Mouse (Mus musculus) adrenal gland, postnatal 10 days (tissue): Measurements from ENCODE around the gene Amn. TPM values are rescaled to one million over a fixed set of nuclear protein-coding genes. Genes with fewer than 3 reads are reported as not detected.

Source experiments
- DNase-seq: peaks from one replicate; pipeline ENCODE4 v3.0.0; 2021; ENCODE audit warnings: mixed read lengths
- total RNA-seq, 2 experiments: library from RNA; stranded (reverse); gene quantifications; 2 replicates each; pipeline ENCODE4 v1.2.3; 2021

Gene Amn
- total RNA-seq, 2 experiments from 2014 or later: 0.27 TPM; not detected in 1

DNA sequence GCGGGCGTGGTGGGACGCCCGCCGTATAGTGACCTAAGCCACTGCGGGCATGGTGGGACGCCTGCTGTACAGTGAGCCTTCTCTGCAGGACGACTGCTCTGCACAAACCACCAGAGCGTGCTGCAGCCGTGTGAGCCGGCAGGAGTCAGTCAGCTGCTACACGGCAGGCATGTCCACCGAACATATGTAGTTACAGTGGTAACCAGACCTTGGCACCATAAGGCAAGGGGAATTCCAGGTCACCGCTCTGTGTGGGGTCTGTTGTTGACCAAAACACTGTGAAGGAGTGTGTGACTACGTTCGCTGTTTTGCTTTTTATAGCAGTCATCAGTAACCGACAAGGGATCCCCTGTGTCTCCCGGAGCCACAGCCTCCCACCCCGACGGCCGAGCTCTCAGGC is 53.6 kb downstream of the Amn start:
- no peak for DNase-seq

DNA sequence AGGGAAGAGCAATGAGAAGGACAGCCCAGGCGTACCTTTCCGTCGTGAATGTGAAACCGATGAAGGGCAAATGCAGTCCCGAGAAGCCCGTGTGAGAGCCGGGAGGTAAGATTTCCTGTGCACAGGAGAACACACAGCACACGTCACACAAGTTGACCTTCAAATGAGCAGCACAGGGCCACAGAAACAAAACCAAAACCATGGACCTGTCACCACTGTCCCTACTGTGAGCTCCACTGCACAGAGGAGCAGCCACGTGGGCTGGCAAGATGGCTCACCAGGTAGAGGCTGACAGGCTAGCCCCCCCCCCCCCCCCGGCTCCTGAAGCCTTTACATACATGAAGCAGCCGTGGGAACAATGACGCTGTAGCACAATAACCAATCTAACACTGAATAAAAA is 54.1 kb downstream of the Amn start:
- DNase-seq: no peak

DNA sequence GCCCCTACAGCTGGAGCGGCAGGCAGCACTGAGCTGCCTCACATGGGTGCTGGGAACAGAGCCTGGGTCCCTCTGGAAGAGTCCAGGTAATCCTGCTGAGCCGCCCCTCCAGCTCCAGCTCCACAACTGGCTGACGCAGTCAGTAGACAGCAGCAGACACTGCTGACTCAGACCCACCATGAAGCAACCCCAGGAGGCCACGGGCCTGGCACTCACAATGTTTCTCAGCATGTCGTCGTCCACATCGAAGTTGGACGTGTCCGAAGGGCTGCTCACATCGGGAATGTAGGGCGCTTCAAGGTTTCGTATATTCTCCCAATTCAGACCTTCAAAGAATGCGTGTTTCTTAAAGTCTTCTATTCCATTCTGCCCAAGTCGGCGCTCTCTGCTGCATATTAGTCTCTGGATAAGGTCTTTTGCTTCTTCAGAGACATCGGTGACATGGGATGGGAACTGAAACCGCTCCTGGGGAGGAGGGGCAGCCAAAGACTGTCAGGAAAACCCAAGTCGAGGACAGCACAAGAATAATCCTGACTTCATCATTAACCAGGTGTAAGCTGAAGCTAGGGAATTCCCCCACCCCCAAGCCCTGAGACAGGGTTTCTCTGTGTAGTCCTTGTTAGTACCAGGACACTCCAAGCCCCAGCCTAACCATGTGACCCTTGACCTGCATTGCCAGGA is 55.0 kb downstream of the Amn start:
- DNase-seq: no peak

Other genes with a start within 250 kb of the Amn start
- 10 to 100 TPM; 38.5 to 39.2 TPM for gene Rcor1, start 231.7 kb upstream of the Amn start, total RNA-seq
- 10 to 100 TPM; 17.9 to 22.5 TPM for gene Traf3, start 104.7 kb upstream of the Amn start, total RNA-seq
- not detected for gene 4930595D18Rik, start 86.6 kb upstream of the Amn start, total RNA-seq
- gene Cdc42bpb, start 106.6 kb downstream of the Amn start, total RNA-seq: 100 to 1,000 TPM; 103 to 118 TPM
- gene Lbhd2, start 135.7 kb downstream of the Amn start, total RNA-seq: under 1 TPM in 1 of 2 experiments, not detected in 1; 0.48 TPM
- gene Exoc3l4, start 145.9 kb downstream of the Amn start, total RNA-seq: 1 to 10 TPM; 5.1 to 6.7 TPM
- 10 to 100 TPM; 15.0 to 18.5 TPM for gene Tnfaip2, start 171.4 kb downstream of the Amn start, total RNA-seq
- 1 to 10 TPM; 1.0 to 1.1 TPM for gene Gm266, start 214.7 kb downstream of the Amn start, total RNA-seq